Mouse (Mus musculus): Measurements from ENCODE around the gene Dnmbp. TPM values are rescaled to one million over a fixed set of nuclear protein-coding genes. Genes with fewer than 3 reads are reported as not detected.
A peak's percentile ranks its signal among the peaks of the same experiment; 100 is the strongest.

The Dnmbp gene
- polyA plus RNA-seq, 1 experiment from 2014 or later, result 24.2 TPM

GRCm38 (mm10) chr19:43920453-43921300 is 19.3 kb downstream of the Dnmbp start:
- Histone ChIP-seq H3K27me3 (ENCODE audit: control insufficient read depth, insufficient read depth, low read length) (no peaks in the 10 kb centered on the region), H3K4me2 (replicated peaks; ENCODE audit: low read depth, low read length) (peak overlapping the region; percentile 39), H3K9ac (ENCODE audit: low read depth, low read length) (no peak overlapping the region), H3K9me3 (ENCODE audit: control insufficient read depth, low read length) (no peaks in the 10 kb centered on the region), H3K4me1 (ENCODE audit: control insufficient read depth, insufficient read depth, low read length) (peaks cover 16% of the 10 kb centered on the region), H3K36me3 (ENCODE audit: control insufficient read depth, insufficient read depth, low read length) (no peaks in the 10 kb centered on the region), H3K4me3 (ENCODE audit: low read length) (peak overlapping the region; percentile 1; the same call in 1 of the 2 replicates), H3K27ac (ENCODE audit: low read depth, low read length) (0 out of 2 replicates have a peak overlapping the region, but pooled peaks have one; percentile 27)
- peak; percentile 72 for ATAC-seq (ENCODE audit: low FRiP score, low TSS enrichment)
- 13% methylated on average over 32 of the region's 32 CpGs for WGBS

DNA sequence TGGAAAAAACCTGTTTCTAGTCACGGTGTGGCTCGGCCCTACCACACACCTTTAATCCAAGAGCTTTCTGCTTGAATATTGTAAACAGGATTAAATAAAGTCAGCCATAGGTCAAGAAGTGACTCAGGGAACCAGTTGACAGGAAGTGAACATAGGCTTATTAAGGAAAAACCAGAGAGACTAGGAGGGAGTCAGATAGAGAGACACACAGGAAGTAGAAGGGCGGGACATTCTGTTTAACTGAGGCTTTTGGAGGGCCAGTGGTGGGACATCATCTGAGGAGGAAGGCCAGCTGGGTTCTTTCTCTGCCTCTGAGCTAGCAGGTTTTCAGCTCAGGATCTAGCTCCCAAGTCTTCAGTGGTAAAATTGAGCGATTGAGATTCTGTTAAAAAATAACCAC is 20.1 kb downstream of the Dnmbp start:
- H3K36me3 ChIP-seq (ENCODE audit: control insufficient read depth, insufficient read depth, low read length), result no peaks in the 10 kb centered on the region
- 88% methylated on average over 4 of the region's 4 CpGs for WGBS
- H3K27ac ChIP-seq (ENCODE audit: low read depth, low read length), result no peak overlapping the region
- H3K4me3 ChIP-seq (ENCODE audit: low read length), result no peak overlapping the region
- no peaks in the 10 kb centered on the region for H3K27me3 ChIP-seq (ENCODE audit: control insufficient read depth, insufficient read depth, low read length)
- no peak for ATAC-seq (ENCODE audit: low FRiP score, low TSS enrichment)
- no peak overlapping the region for H3K9ac ChIP-seq (ENCODE audit: low read depth, low read length)
- no peaks in the 10 kb centered on the region for H3K9me3 ChIP-seq (ENCODE audit: control insufficient read depth, low read length)
- H3K4me2 ChIP-seq (replicated peaks; ENCODE audit: low read depth, low read length), result no peak overlapping the region
- H3K4me1 ChIP-seq (ENCODE audit: control insufficient read depth, insufficient read depth, low read length), result peaks cover 19% of the 10 kb centered on the region

- H3K9me3 ChIP-seq (ENCODE audit: control insufficient read depth, low read length), result no peaks in the 10 kb centered on the region
- 79% methylated on average over 3 of the region's 3 CpGs for WGBS
- ATAC-seq (ENCODE audit: low FRiP score, low TSS enrichment), result no peak
- H3K4me3 ChIP-seq (ENCODE audit: low read length), result no peak overlapping the region
- peaks cover 19% of the 10 kb centered on the region for H3K4me1 ChIP-seq (ENCODE audit: control insufficient read depth, insufficient read depth, low read length)
- no peaks in the 10 kb centered on the region for H3K27me3 ChIP-seq (ENCODE audit: control insufficient read depth, insufficient read depth, low read length)
- H3K27ac ChIP-seq (ENCODE audit: low read depth, low read length), result no peak overlapping the region
- H3K9ac ChIP-seq (ENCODE audit: low read depth, low read length), result no peak overlapping the region
- no peak overlapping the region for H3K4me2 ChIP-seq (replicated peaks; ENCODE audit: low read depth, low read length)
- H3K36me3 ChIP-seq (ENCODE audit: control insufficient read depth, insufficient read depth, low read length), result no peaks in the 10 kb centered on the region
These were observed 21.2 kb downstream of the Dnmbp start for GRCm38 (mm10) chr19:43918834-43919233.

GRCm38 (mm10) chr19:43917763-43918162 is 22.2 kb downstream of the Dnmbp start:
- Histone ChIP-seq H3K36me3 (ENCODE audit: control insufficient read depth, insufficient read depth, low read length) (no peaks in the 10 kb centered on the region), H3K4me3 (ENCODE audit: low read length) (no peak overlapping the region), H3K9me3 (ENCODE audit: control insufficient read depth, low read length) (no peaks in the 10 kb centered on the region), H3K27me3 (ENCODE audit: control insufficient read depth, insufficient read depth, low read length) (no peaks in the 10 kb centered on the region), H3K4me1 (ENCODE audit: control insufficient read depth, insufficient read depth, low read length) (peaks cover 19% of the 10 kb centered on the region), H3K27ac (ENCODE audit: low read depth, low read length) (no peak overlapping the region), H3K9ac (ENCODE audit: low read depth, low read length) (no peak overlapping the region), H3K4me2 (replicated peaks; ENCODE audit: low read depth, low read length) (no peak overlapping the region)
- WGBS, result 83% methylated on average over 6 of the region's 6 CpGs
- no peak for ATAC-seq (ENCODE audit: low FRiP score, low TSS enrichment)

- Histone ChIP-seq H3K4me2 (replicated peaks; ENCODE audit: low read depth, low read length) (no peak overlapping the region), H3K4me1 (ENCODE audit: control insufficient read depth, insufficient read depth, low read length) (peaks cover 19% of the 10 kb centered on the region), H3K9me3 (ENCODE audit: control insufficient read depth, low read length) (no peaks in the 10 kb centered on the region), H3K27ac (ENCODE audit: low read depth, low read length) (no peak overlapping the region), H3K4me3 (ENCODE audit: low read length) (no peak overlapping the region), H3K27me3 (ENCODE audit: control insufficient read depth, insufficient read depth, low read length) (no peaks in the 10 kb centered on the region), H3K9ac (ENCODE audit: low read depth, low read length) (no peak overlapping the region), H3K36me3 (ENCODE audit: control insufficient read depth, insufficient read depth, low read length) (no peaks in the 10 kb centered on the region)
- WGBS, result 77% methylated on average over 2 of the region's 2 CpGs
- ATAC-seq (ENCODE audit: low FRiP score, low TSS enrichment), result no peak
These were observed 22.6 kb downstream of the Dnmbp start for GRCm38 (mm10) chr19:43917406-43917691.

GRCm38 (mm10) chr19:43916586-43917405 is 23.2 kb downstream of the Dnmbp start:
- 64% methylated on average over 21 of the region's 21 CpGs for WGBS
- peaks cover 19% of the 10 kb centered on the region for H3K4me1 ChIP-seq (ENCODE audit: control insufficient read depth, insufficient read depth, low read length)

GRCm38 (mm10) chr19:43915431-43915830 is 24.6 kb downstream of the Dnmbp start:
- Histone ChIP-seq H3K9me3 (ENCODE audit: control insufficient read depth, low read length) (no peaks in the 10 kb centered on the region), H3K36me3 (ENCODE audit: control insufficient read depth, insufficient read depth, low read length) (peaks cover 8% of the 10 kb centered on the region; the same call in 1 of the 2 replicates), H3K27ac (ENCODE audit: low read depth, low read length) (no peak overlapping the region), H3K4me2 (replicated peaks; ENCODE audit: low read depth, low read length) (no peak overlapping the region), H3K27me3 (ENCODE audit: control insufficient read depth, insufficient read depth, low read length) (no peaks in the 10 kb centered on the region), H3K4me3 (ENCODE audit: low read length) (no peak overlapping the region), H3K4me1 (ENCODE audit: control insufficient read depth, insufficient read depth, low read length) (peaks cover 12% of the 10 kb centered on the region), H3K9ac (ENCODE audit: low read depth, low read length) (no peak overlapping the region)
- ATAC-seq (ENCODE audit: low FRiP score, low TSS enrichment), result no peak
- 70% methylated on average over 9 of the region's 9 CpGs for WGBS

More at GRCm38 (mm10) chr19:43916586-43917405, 23.2 kb downstream of the Dnmbp start:
- Histone ChIP-seq H3K4me3 (ENCODE audit: low read length) (no peak overlapping the region), H3K27ac (ENCODE audit: low read depth, low read length) (no peak overlapping the region), H3K9me3 (ENCODE audit: control insufficient read depth, low read length) (no peaks in the 10 kb centered on the region), H3K9ac (ENCODE audit: low read depth, low read length) (no peak overlapping the region), H3K27me3 (ENCODE audit: control insufficient read depth, insufficient read depth, low read length) (no peaks in the 10 kb centered on the region), H3K4me2 (replicated peaks; ENCODE audit: low read depth, low read length) (no peak overlapping the region), H3K36me3 (ENCODE audit: control insufficient read depth, insufficient read depth, low read length) (no peaks in the 10 kb centered on the region)
- ATAC-seq (ENCODE audit: low FRiP score, low TSS enrichment), result peak; percentile 39; the same call in 1 of the 2 replicates

DNA sequence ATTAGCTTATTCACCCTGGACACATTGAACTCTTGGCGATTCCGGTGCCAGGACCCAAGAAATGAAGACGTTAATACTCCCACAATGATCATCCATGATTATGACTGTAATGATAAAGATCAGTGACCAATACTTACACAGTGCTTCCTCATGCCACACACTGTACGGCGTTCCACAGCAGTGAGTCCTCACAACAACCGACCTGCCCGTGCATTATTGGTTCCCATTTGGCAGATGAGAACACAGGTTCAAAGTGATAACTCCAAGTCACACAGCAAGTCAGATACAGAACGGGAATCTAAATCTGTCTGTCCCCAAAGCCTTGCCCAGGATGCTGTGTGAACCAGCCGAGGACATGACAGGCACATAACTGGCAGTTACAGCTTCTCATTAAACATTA is 25.0 kb downstream of the Dnmbp start:
- WGBS, result 87% methylated on average over 9 of the region's 9 CpGs
- Histone ChIP-seq H3K9ac (ENCODE audit: low read depth, low read length) (no peak overlapping the region), H3K4me3 (ENCODE audit: low read length) (no peak overlapping the region), H3K27ac (ENCODE audit: low read depth, low read length) (no peak overlapping the region), H3K27me3 (ENCODE audit: control insufficient read depth, insufficient read depth, low read length) (no peaks in the 10 kb centered on the region), H3K9me3 (ENCODE audit: control insufficient read depth, low read length) (no peaks in the 10 kb centered on the region), H3K36me3 (ENCODE audit: control insufficient read depth, insufficient read depth, low read length) (peaks cover 10% of the 10 kb centered on the region; the same call in 1 of the 2 replicates), H3K4me1 (ENCODE audit: control insufficient read depth, insufficient read depth, low read length) (peaks cover 9% of the 10 kb centered on the region; the same call in 1 of the 2 replicates), H3K4me2 (replicated peaks; ENCODE audit: low read depth, low read length) (no peak overlapping the region)
- no peak for ATAC-seq (ENCODE audit: low FRiP score, low TSS enrichment)
